Mouse (Mus musculus) gastrocnemius, postnatal 14 days (tissue): ENCODE data around the gene Vrk2. TPM values are rescaled to one million over a fixed set of nuclear protein-coding genes. Genes with fewer than 3 reads are reported as not detected.

ENCODE experiments used
- DNase-seq: peaks from one replicate; pipeline ENCODE4 v3.0.0; 2021; ENCODE audit warnings: mixed read lengths
- intact Hi-C: fragments of 180-260 bp; cut with DNase I; formaldehyde crosslinking; loops from one replicate; pipeline ENCODE4 v1.15.1; 2025; ENCODE audit warnings: low total_unique reads
- total RNA-seq, 2 experiments: library from RNA; stranded (reverse); gene quantifications; 2 replicates each; pipeline ENCODE4 v1.2.3; 2021

Vrk2 gene
- total RNA-seq, 2 experiments from 2014 or later, result 5.5 to 6.8 TPM

- DNase-seq, result no peak
- intact Hi-C loops, result no loop called here
These were observed 8.1 kb downstream of the Vrk2 start for GRCm38 (mm10) chr11:26585409-26586366.

GRCm38 (mm10) chr11:26551551-26551950, 42.2 kb downstream of the Vrk2 start:
- no peak for DNase-seq
- intact Hi-C loops, result no loop called here

- intact Hi-C loops, result no loop called here
- no peak for DNase-seq
These were observed 56.0 kb downstream of the Vrk2 start for GRCm38 (mm10) chr11:26537816-26538215.

GRCm38 (mm10) chr11:26533828-26534119, 60.0 kb downstream of the Vrk2 start:
- intact Hi-C loops, result no loop called here
- no peak for DNase-seq

GRCm38 (mm10) chr11:26532994-26533827, 60.6 kb downstream of the Vrk2 start:
- intact Hi-C loops, result no loop called here
- DNase-seq, result no peak

GRCm38 (mm10) chr11:26526861-26527260, 66.9 kb downstream of the Vrk2 start:
- intact Hi-C loops, result no loop called here
- DNase-seq, result no peak

- intact Hi-C loops, result no loop called here
- no peak for DNase-seq
These were observed 74.8 kb downstream of the Vrk2 start for GRCm38 (mm10) chr11:26518991-26519390.

GRCm38 (mm10) chr11:26516086-26516485, 77.7 kb downstream of the Vrk2 start:
- intact Hi-C loops, result no loop called here
- DNase-seq, result no peak

- no peak for DNase-seq
- intact Hi-C loops, result no loop called here
These were observed 80.1 kb downstream of the Vrk2 start for GRCm38 (mm10) chr11:26513683-26514082.

- intact Hi-C loops, result no loop called here
- DNase-seq, result no peak
These were observed 97.8 kb downstream of the Vrk2 start for GRCm38 (mm10) chr11:26495951-26496350.

GRCm38 (mm10) chr11:26489761-26490466, 103.9 kb downstream of the Vrk2 start:
- intact Hi-C loops, result no loop called here
- peak; percentile 30 for DNase-seq

- intact Hi-C loops, result no loop called here
- no peak for DNase-seq
These were observed 112.0 kb downstream of the Vrk2 start for GRCm38 (mm10) chr11:26481691-26482242.

GRCm38 (mm10) chr11:26477037-26477739, 116.6 kb downstream of the Vrk2 start:
- intact Hi-C loops, result no loop called here
- no peak for DNase-seq

GRCm38 (mm10) chr11:26454081-26454480, 139.7 kb downstream of the Vrk2 start:
- intact Hi-C loops, result no loop called here

GRCm38 (mm10) chr11:26452693-26453092, 141.1 kb downstream of the Vrk2 start:
- no peak for DNase-seq
- intact Hi-C loops, result no loop called here

More at GRCm38 (mm10) chr11:26454081-26454480, 139.7 kb downstream of the Vrk2 start:
- no peak for DNase-seq

GRCm38 (mm10) chr11:26451228-26451627, 142.6 kb downstream of the Vrk2 start:
- intact Hi-C loops, result no loop called here
- no peak for DNase-seq

- no peak for DNase-seq
- intact Hi-C loops, result no loop called here
These were observed 143.2 kb downstream of the Vrk2 start for GRCm38 (mm10) chr11:26450636-26451035.

- DNase-seq, result no peak
- intact Hi-C loops, result no loop called here
These were observed 144.0 kb downstream of the Vrk2 start for GRCm38 (mm10) chr11:26449789-26450188.

GRCm38 (mm10) chr11:26444374-26444773, 149.4 kb downstream of the Vrk2 start:
- no peak for DNase-seq
- intact Hi-C loops, result no loop called here
